Mouse (Mus musculus): ENCODE measurements at regions not wholly inside any gene's neighbourhood (a gene's known extent, or its start where the extent isn't known, plus 50 kb on each side); places are given as distances from the start of the nearest gene placed in this dataset.

GRCm38 (mm10) chr1:152165490-152165905 lies 75.6 kb upstream of the 1700025G04Rik start:
- Histone ChIP-seq H3K4me3 (replicated peaks; ENCODE audit: low read length) (no peak overlapping the region), H3K27ac (ENCODE audit: low read length) (no peak overlapping the region), H3K4me1 (ENCODE audit: control insufficient read depth, insufficient read depth, low read length) (0 out of 2 replicates have a peak, but pooled peaks cover 4% of the 10 kb centered on the region), H3K27me3 (ENCODE audit: control insufficient read depth, insufficient read depth, low read length) (no peaks in the 10 kb centered on the region), H3K9ac (ENCODE audit: low read length) (no peak overlapping the region), H3K36me3 (ENCODE audit: control insufficient read depth, insufficient read depth, low read length) (no peaks in the 10 kb centered on the region), H3K9me3 (replicated peaks; ENCODE audit: control insufficient read depth, low read length) (no peaks in the 10 kb centered on the region), H3K4me2 (ENCODE audit: low read depth, low read length) (no peak overlapping the region)
- 69% methylated on average over 5 of the region's 5 CpGs for whole genome bisulfite sequencing
- ATAC-seq (ENCODE audit: insufficient read depth, low FRiP score): no peak

- Histone ChIP-seq H3K27ac (ENCODE audit: low read length) (no peak overlapping the region), H3K9me3 (replicated peaks; ENCODE audit: control insufficient read depth, low read length) (no peaks in the 10 kb centered on the region), H3K27me3 (ENCODE audit: control insufficient read depth, insufficient read depth, low read length) (no peaks in the 10 kb centered on the region), H3K4me2 (ENCODE audit: low read depth, low read length) (no peak overlapping the region), H3K36me3 (ENCODE audit: control insufficient read depth, insufficient read depth, low read length) (no peaks in the 10 kb centered on the region), H3K4me1 (ENCODE audit: control insufficient read depth, insufficient read depth, low read length) (0 out of 2 replicates have a peak, but pooled peaks cover 4% of the 10 kb centered on the region), H3K9ac (ENCODE audit: low read length) (no peak overlapping the region), H3K4me3 (replicated peaks; ENCODE audit: low read length) (no peak overlapping the region)
- 50% methylated on average over 12 of the region's 12 CpGs for WGBS
- ATAC-seq (ENCODE audit: insufficient read depth, low FRiP score): no peak
These were observed 75.0 kb upstream of the 1700025G04Rik start for GRCm38 (mm10) chr1:152164843-152165489.

GRCm38 (mm10) chr1:152164212-152164611 lies 74.3 kb upstream of the 1700025G04Rik start:
- no peaks in the 10 kb centered on the region for H3K9me3 ChIP-seq (replicated peaks; ENCODE audit: control insufficient read depth, low read length)
- WGBS: 77% methylated on average over 5 of the region's 5 CpGs
- 0 out of 2 replicates have a peak, but pooled peaks cover 4% of the 10 kb centered on the region for H3K4me1 ChIP-seq (ENCODE audit: control insufficient read depth, insufficient read depth, low read length)
- H3K27ac ChIP-seq (ENCODE audit: low read length): no peak overlapping the region
- no peaks in the 10 kb centered on the region for H3K27me3 ChIP-seq (ENCODE audit: control insufficient read depth, insufficient read depth, low read length)
- no peak overlapping the region for H3K9ac ChIP-seq (ENCODE audit: low read length)
- no peaks in the 10 kb centered on the region for H3K36me3 ChIP-seq (ENCODE audit: control insufficient read depth, insufficient read depth, low read length)
- no peak overlapping the region for H3K4me2 ChIP-seq (ENCODE audit: low read depth, low read length)
- ATAC-seq (ENCODE audit: insufficient read depth, low FRiP score): no peak
- no peak overlapping the region for H3K4me3 ChIP-seq (replicated peaks; ENCODE audit: low read length)

- ATAC-seq (ENCODE audit: insufficient read depth, low FRiP score): no peak
- Histone ChIP-seq H3K9ac (ENCODE audit: low read length) (no peak overlapping the region), H3K36me3 (ENCODE audit: control insufficient read depth, insufficient read depth, low read length) (no peaks in the 10 kb centered on the region), H3K4me2 (ENCODE audit: low read depth, low read length) (no peak overlapping the region), H3K27me3 (ENCODE audit: control insufficient read depth, insufficient read depth, low read length) (no peaks in the 10 kb centered on the region), H3K27ac (ENCODE audit: low read length) (no peak overlapping the region), H3K9me3 (replicated peaks; ENCODE audit: control insufficient read depth, low read length) (no peaks in the 10 kb centered on the region), H3K4me1 (ENCODE audit: control insufficient read depth, insufficient read depth, low read length) (no peaks in the 10 kb centered on the region), H3K4me3 (replicated peaks; ENCODE audit: low read length) (no peak overlapping the region)
- WGBS: 57% methylated on average over 5 of the region's 5 CpGs
These were observed 62.5 kb upstream of the 1700025G04Rik start for GRCm38 (mm10) chr1:152152474-152152873.

GRCm38 (mm10) chr1:152148731-152149130 lies 58.8 kb upstream of the 1700025G04Rik start:
- H3K27ac ChIP-seq (ENCODE audit: low read length): no peak overlapping the region
- H3K4me1 ChIP-seq (ENCODE audit: control insufficient read depth, insufficient read depth, low read length): no peaks in the 10 kb centered on the region
- no peak overlapping the region for H3K4me3 ChIP-seq (replicated peaks; ENCODE audit: low read length)
- no peak for ATAC-seq (ENCODE audit: insufficient read depth, low FRiP score)
- H3K36me3 ChIP-seq (ENCODE audit: control insufficient read depth, insufficient read depth, low read length): no peaks in the 10 kb centered on the region
- 77% methylated on average over 3 of the region's 3 CpGs for whole genome bisulfite sequencing
- H3K4me2 ChIP-seq (ENCODE audit: low read depth, low read length): no peak overlapping the region
- no peak overlapping the region for H3K9ac ChIP-seq (ENCODE audit: low read length)
- no peaks in the 10 kb centered on the region for H3K27me3 ChIP-seq (ENCODE audit: control insufficient read depth, insufficient read depth, low read length)
- no peaks in the 10 kb centered on the region for H3K9me3 ChIP-seq (replicated peaks; ENCODE audit: control insufficient read depth, low read length)

GRCm38 (mm10) chr1:152140175-152140574 lies 50.2 kb upstream of the 1700025G04Rik start:
- H3K4me3 ChIP-seq (replicated peaks; ENCODE audit: low read length): no peak overlapping the region
- H3K4me1 ChIP-seq (ENCODE audit: control insufficient read depth, insufficient read depth, low read length): no peaks in the 10 kb centered on the region
- no peak for ATAC-seq (ENCODE audit: insufficient read depth, low FRiP score)
- H3K27me3 ChIP-seq (ENCODE audit: control insufficient read depth, insufficient read depth, low read length): no peaks in the 10 kb centered on the region
- no peak overlapping the region for H3K27ac ChIP-seq (ENCODE audit: low read length)
- no peak overlapping the region for H3K9ac ChIP-seq (ENCODE audit: low read length)
- WGBS: 65% methylated on average over 5 of the region's 5 CpGs
- H3K36me3 ChIP-seq (ENCODE audit: control insufficient read depth, insufficient read depth, low read length): no peaks in the 10 kb centered on the region
- no peak overlapping the region for H3K4me2 ChIP-seq (ENCODE audit: low read depth, low read length)
- H3K9me3 ChIP-seq (replicated peaks; ENCODE audit: control insufficient read depth, low read length): no peaks in the 10 kb centered on the region

Measured in stomach, embryonic 16.5 days (tissue).